Mouse (Mus musculus) cerebellum, postnatal 36 days (tissue): ENCODE measurements around the gene Slc16a1.
"Not testable (repeated sequence)": the region's sequence is repeated elsewhere in the genome, so short reads cannot be mapped to it uniquely, and the experiment has no call there.

Experiments
- DNase-seq, 2 experiments: peaks; one replicate each; pipeline ENCODE4 v3.0.0; 2021 to 2022; ENCODE audit warnings: mixed read lengths in 2 of 2

Gene Slc16a1

DNA sequence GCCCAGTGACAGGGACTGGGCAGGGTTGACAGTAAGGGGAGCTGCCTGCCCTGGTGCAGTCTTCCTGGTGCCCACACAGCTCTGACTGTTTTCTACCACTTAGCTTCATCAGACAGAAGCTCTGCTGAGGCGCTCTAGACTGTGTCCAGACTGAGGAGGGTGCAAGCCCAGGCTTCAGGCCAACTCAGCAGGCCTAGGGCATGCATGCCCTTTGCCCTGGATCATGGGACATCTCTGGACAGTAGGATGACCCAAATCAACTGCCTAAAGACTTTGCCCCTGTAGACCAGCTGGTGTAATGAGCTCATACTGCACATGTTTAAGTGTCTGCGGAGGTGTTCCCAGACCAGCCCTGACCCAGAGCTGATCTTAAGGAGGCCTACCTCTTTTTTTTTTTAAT, 39.3 kb downstream of the Slc16a1 start:
- no peak for DNase-seq

DNA sequence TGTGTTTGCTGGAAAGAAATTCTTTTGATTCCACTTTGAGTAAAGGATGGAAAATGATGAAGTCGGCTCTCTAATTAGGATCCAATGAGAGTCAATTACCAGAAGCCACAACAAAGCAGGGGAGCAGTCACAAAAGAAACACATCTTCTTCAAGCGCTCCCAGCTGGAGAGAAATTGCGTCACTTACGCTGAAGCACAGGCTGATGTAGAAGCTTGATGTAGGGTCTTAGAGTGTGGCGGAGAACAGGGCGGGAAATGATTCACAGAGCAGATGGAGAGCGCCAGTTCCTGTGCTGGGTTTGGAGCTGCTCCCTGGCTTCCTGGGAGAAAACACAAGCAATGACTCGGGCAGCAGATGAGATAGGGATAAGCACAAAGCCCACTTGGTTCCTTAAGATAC, 40.4 kb downstream of the Slc16a1 start:
- no peak for DNase-seq

DNA sequence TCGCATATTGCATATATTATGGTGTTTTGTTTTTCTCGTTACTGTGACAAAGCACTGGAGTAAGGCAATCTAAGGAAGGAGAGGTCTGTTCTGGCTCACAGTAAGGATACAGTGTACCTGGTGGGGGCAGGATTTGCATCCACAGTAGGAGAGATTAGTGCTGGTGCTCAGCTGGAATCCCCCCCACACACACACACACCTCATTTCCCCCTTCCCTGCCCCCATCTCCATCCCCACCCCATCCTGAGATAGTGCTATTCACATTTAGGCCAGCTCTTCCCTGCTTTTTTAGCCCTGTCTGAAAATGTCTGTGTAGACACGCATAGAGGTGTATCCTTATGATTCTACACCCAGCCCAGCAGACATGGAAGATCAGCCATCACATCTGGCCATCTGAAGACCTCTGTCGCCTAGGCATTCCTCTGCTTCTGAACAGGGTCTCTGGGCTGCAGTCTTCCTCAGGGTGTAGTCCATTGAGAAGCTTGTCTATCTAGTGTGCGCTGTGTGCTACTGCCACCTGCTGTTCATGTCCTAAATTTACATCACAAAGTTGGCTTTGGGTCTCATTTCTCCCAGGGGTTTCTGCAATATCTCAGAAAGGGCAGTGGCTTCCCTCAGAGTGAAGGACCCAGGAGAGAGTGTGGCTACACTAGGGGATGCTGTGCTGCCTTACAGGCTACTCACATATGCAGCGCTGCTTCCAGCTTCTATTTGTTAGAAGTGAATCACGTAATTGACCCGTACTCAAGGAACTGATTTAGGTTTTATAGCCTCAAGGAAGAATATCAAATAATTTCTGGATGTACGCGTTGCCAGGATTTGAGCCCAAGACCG, 44.4 kb downstream of the Slc16a1 start:
- DNase-seq, result peak; percentile 64 to 69

DNA sequence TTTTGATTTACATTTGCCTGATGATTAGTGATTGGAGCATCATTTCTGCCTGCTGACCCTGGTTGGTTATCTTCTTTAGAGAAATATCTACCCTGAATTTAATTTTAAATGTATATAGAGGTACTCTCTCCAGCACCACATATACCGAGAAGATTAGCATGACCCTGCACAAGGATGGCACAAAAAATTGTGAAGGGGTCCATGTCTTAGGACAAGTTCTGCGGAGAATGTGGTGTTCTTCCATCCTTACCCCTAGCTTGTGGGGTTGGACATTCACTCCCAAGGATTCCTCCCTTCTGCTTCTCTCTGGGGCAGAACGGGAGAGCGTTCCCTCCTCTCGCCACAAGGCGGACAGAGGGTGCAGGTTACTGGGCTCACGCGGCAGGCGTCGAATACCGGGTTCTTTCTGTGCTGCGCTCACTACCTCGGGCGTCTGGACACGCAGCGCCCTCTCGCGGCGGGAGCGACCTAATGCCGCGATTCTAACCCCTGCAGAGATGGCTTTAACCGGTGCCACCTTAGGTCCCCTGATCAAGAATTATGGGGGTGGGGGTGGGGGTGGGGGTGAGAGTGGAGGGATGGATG, 62.4 kb downstream of the Slc16a1 start:
- DNase-seq, result peak; percentile 53 to 65

DNA sequence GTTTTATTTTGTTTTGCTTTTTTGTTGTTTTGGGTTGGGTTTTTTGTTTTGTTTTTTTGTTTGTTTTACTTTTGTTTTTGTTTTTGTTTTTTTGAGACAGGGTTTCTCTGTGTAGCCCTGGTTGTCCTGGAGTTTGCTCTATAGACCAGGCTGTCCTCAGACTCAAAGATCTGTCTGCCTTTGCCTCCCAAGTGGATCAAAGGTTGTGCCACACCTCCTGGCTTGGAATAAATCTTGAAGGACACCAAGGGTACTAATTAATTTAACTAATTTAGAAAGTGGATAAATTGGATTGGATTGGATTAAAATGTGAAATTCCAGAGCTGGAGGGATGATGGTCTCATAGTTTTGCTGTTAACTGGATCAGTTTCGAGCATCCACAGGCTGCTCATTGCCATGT, 63.3 kb downstream of the Slc16a1 start:
- DNase-seq, result no peak

DNA sequence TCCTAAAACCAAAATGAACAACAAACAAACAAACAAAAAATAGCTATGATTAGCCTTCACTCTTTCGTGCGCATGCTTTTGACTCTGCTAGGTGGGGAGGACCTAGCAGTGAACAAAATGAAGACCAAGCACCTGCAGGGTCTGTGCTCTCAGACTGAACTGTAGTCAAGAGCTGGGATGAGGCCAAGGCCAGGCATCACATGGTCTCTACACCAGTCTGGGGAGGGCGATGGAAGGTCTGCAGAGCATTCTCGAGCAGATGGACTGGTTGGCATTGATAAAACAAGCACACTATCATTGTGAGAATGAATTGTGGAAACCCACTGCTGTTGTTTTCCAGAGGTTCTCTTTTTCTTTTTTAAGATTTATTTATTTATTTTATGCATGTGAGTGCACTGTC, 65.5 kb downstream of the Slc16a1 start:
- no peak for DNase-seq

DNA sequence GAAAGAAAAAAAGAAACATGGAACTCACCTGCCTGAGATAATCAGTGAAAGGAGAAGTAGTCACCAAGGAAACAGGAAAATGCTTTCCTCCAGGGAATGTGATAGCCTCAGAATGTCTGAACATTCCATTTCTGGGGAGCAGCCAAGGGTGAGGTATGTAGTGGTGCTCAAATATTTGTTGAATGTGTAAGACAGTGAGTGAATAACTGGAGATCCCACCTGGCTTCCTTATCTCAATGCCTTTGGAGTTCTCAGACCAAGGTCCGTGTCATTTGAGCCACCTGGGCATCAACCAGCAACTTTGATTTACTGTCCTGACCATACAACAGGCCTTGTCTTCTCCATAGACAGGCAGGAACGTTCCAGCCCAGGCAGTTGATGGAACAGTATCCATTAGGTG, 68.0 kb downstream of the Slc16a1 start:
- no peak for DNase-seq

DNA sequence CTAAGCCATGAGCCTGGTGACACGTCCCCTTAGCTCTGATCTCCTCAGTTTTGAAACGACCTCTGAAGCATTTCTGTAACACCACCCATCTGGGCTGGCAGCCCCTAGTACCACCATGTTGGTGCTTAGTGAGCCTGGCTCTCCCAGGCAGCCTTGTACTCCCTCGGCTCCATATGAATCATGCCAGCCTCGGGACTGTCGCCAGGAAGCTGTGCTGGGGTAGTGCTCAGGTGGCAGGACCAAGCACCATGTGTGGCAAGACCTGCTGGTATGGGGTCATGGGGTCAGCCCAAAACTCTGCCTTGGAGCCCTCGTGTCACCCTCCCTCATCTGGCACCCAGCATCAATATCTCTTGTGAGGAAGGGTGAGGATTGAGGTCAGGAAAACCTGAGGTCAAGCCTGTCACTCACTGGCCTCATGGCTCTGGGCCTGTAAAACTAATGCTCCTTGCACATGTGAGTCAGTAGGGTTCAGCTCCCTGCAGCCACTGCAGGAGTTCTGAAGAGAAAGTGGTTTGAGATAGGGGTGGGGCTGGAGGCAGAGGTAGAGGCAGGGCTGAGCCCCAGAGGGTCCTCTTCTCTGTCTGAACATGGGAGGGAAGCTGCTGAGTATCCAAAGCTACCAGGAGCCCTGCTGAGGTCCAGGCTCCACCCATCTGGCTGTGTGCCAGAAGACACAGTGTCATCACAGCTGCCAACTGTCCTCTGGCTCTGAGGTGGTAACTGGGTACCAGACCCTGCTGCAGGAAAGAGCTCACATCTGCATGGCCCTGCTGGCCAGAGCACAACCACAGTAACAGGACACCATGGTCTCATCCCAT, 68.7 kb downstream of the Slc16a1 start:
- DNase-seq, result not testable (repeated sequence)

DNA sequence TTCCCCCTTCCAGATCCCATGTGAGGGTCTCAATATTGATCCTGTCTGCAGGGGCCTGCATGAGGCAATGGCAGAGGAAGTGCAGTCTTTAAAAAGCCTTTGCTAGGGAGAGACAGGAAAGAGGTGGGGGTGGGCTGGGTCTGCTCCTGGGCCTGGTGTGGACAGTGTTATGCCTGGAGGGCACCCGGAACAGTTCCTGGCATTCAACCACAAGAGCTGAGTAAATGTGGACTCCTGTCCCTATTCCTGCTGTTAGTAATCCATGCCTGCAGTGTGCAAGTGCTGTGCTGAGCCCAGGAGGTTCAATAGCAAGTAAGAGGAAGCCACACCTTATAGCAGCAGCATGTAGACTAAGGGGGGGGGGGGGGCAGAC, 69.3 kb downstream of the Slc16a1 start:
- not testable (repeated sequence) for DNase-seq
